Mouse (Mus musculus) intestine, embryonic 15.5 days (tissue): ENCODE results near the gene Fam222b. TPM values are rescaled to one million over a fixed set of nuclear protein-coding genes. Genes with fewer than 3 reads are reported as not detected.

ENCODE experiments used
- ATAC-seq: fragments of 200-750 bp; cut with Nextera tagmentation; 2 replicates; pipeline ENCODE4 v1.8.0; 2017; ENCODE audit warnings: moderate TSS enrichment, moderate library complexity
- H3K27ac ChIP-seq: fragments of 300-500 bp; sonication (generic); 2 replicates; pipeline ENCODE4 v1.5.1; 2015; ENCODE audit warnings: mild to moderate bottlenecking, inconsistent platforms
- H3K27me3 ChIP-seq: fragments of 300-500 bp; sonication (generic); replicated peaks from 2 replicates; pipeline ENCODE4 v1.6.1; 2015; ENCODE audit warnings: inconsistent platforms
- H3K36me3 ChIP-seq: fragments of 300-500 bp; sonication (generic); 2 replicates; pipeline ENCODE4 v1.6.1; 2015; ENCODE audit warnings: inconsistent platforms
- H3K4me1 ChIP-seq: fragments of 300-500 bp; sonication (generic); replicated peaks from 2 replicates; pipeline ENCODE4 v1.6.1; 2015; ENCODE audit warnings: inconsistent platforms
- H3K4me2 ChIP-seq: fragments of 300-500 bp; sonication (generic); replicated peaks from 2 replicates; pipeline ENCODE4 v1.6.1; 2015; ENCODE audit warnings: mild to moderate bottlenecking, inconsistent platforms
- H3K4me3 ChIP-seq: fragments of 300-500 bp; sonication (generic); replicated peaks from 2 replicates; pipeline ENCODE4 v1.5.1; 2015; ENCODE audit warnings: inconsistent platforms
- H3K9ac ChIP-seq: fragments of 300-500 bp; sonication (generic); 2 replicates; pipeline ENCODE4 v1.6.1; 2015; ENCODE audit warnings: inconsistent platforms
- H3K9me3 ChIP-seq: fragments of 300-500 bp; sonication (generic); 2 replicates; pipeline ENCODE4 v1.6.1; 2016; ENCODE audit warnings: inconsistent platforms
- WGBS: fragments of 180-500 bp; shearing (Covaris S2); methylation state at CpG from one replicate; pipeline ENCODE4 v1.1.7; 2015; 5-methylcytosine and 5-hydroxymethylcytosine counted together
- microRNA counts: library from miRNA; unstranded; fragments of <30 nt; microRNA quantifications from one replicate; lab custom pipeline; 2016
- polyA plus RNA-seq: library from polyadenylated mRNA; unstranded; fragments of >200 nt; fragmentation: Nextera tagmentation; extraction: Ambion mirVana; gene quantifications from 2 replicates; pipeline ENCODE4 v1.2.1, GENCODE M21; 2015

Gene Fam222b
- polyA plus RNA-seq, 1 experiment from 2014 or later = 13.1 TPM

GRCm38 (mm10) chr11:78193113-78193512 lies 98.7 kb downstream of the Fam222b start, which contains the start of gene Proca1:
Gene Proca1 (plus strand): TSS chr11:78193392.
- no peak within 1 kb of the TSS for H3K9ac ChIP-seq
- WGBS = 50% methylated on average over 1 of the region's 1 CpGs
- ATAC-seq = no peak
- no peak within 1 kb of the TSS for H3K27ac ChIP-seq
- H3K4me2 ChIP-seq = peak within 1 kb of the TSS; percentile 67
- H3K9me3 ChIP-seq = no peaks in the 10 kb centered on the region
- no peaks in the 10 kb centered on the region for H3K27me3 ChIP-seq
- H3K36me3 ChIP-seq = peaks cover 14% of the 10 kb centered on the region; the same call in 1 of the 2 replicates
- peak within 1 kb of the TSS; percentile 50; the same call in 1 of the 2 replicates for H3K4me3 ChIP-seq
- peaks cover 22% of the 10 kb centered on the region for H3K4me1 ChIP-seq

DNA sequence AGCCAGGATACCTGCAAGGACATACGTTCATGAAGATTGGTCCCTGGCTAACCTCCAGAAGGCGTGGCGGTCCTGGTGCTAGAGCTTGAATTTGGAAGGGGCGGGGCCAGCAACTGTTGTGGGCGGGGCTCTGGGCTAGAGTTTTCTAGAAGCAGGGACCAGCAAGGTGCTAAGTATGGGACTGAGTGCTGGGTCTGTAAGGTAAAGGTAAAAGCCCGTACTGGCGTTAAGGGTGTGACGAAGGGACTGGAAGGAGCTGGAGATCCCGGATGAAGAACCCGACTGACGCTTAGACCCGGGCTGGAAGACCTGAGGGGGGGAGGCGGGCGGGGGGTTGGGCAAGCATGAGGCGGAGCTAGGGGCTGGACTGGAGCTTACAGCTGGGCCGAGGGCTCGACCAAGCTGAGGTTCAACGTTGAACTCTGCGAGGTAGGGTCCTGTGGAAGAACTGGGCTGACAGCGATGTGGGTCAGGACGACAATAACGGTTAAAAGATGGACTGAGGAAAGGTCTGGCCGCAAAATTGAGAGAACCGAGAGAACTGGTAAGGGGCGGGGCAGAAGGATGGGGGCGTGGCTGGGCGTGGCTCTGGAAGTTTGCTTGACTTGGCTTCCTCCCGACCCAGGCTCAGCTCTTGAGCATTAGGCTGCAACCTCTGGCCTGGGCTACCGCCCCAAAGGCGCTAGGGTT lies 100.1 kb downstream of the Fam222b start:
- WGBS = 4% methylated on average over 30 of the region's 30 CpGs
- H3K27ac ChIP-seq = no peak overlapping the region; the same call in 1 of the 2 replicates

DNA sequence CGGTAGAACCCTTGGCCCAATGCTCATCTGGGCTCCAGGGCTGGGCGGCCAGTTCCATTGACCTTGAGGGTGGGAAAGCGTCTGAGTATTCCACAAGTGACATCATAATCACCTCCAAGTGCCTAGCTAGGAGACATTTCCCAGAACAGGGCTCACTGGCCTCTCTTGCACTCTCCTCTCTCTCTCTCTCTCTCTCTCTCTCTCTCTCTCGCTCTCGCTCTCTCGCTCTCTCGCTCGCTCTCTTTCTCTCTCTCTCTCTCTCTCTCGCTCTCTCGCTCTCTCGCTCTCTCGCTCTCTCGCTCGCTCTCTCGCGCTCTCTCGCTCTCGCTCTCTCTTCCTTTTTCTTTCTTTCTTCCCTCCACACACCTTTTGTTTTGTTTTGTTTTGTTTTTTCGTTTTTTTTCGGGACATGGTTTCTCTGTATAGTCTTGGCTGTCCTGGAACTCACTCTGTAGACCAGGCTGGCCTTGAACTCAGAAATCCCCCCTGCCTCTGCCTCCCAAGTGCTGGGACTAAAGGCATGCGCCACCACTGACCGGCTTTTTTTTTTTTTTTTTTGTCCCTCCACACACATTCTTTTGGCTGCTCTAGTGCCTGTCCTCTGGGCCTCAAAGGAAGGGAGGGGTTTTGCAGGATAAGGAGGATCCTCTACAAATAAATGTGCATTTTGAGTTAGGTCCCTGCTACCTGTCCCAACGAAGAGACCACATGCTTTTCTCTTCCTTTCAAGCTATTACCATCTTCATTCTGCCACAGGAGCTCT lies 100.8 kb downstream of the Fam222b start:
- Histone ChIP-seq H3K4me3 (peak overlapping the region; percentile 50), H3K4me2 (peak overlapping the region; percentile 67), H3K9me3 (no peaks in the 10 kb centered on the region), H3K27ac (no peak overlapping the region; the same call in 1 of the 2 replicates), H3K36me3 (peaks cover 14% of the 10 kb centered on the region; the same call in 1 of the 2 replicates), H3K9ac (peak overlapping the region; percentile 38), H3K4me1 (peaks cover 14% of the 10 kb centered on the region), H3K27me3 (no peaks in the 10 kb centered on the region)
- WGBS = 54% methylated on average over 23 of the region's 23 CpGs
- no peak; the same call in 1 of the 2 replicates for ATAC-seq

More for the DNA sequence above, 100.1 kb downstream of the Fam222b start:
- H3K27me3 ChIP-seq = no peaks in the 10 kb centered on the region
- H3K4me2 ChIP-seq = peak overlapping the region; percentile 67
- H3K9me3 ChIP-seq = no peaks in the 10 kb centered on the region
- peaks cover 14% of the 10 kb centered on the region; the same call in 1 of the 2 replicates for H3K36me3 ChIP-seq
- H3K4me1 ChIP-seq = peaks cover 19% of the 10 kb centered on the region
- H3K4me3 ChIP-seq = peak overlapping the region; percentile 50
- peak; percentile 86 for ATAC-seq
- peak overlapping the region; percentile 38 for H3K9ac ChIP-seq

- H3K9ac ChIP-seq = no peak overlapping the region
- no peak overlapping the region for H3K4me3 ChIP-seq
- H3K27ac ChIP-seq = no peak overlapping the region
- peaks cover 15% of the 10 kb centered on the region; the same call in 1 of the 2 replicates for H3K4me1 ChIP-seq
- WGBS = 76% methylated on average over 3 of the region's 3 CpGs
- no peaks in the 10 kb centered on the region for H3K9me3 ChIP-seq
- no peak overlapping the region for H3K4me2 ChIP-seq
- ATAC-seq = no peak
- H3K36me3 ChIP-seq = peaks cover 22% of the 10 kb centered on the region
- no peaks in the 10 kb centered on the region for H3K27me3 ChIP-seq
Observed at GRCm38 (mm10) chr11:78202372-78202771, 107.9 kb downstream of the Fam222b start.

- Histone ChIP-seq H3K9ac (no peak overlapping the region), H3K4me1 (peaks cover 15% of the 10 kb centered on the region; the same call in 1 of the 2 replicates), H3K27me3 (no peaks in the 10 kb centered on the region), H3K4me2 (no peak overlapping the region), H3K4me3 (no peak overlapping the region), H3K9me3 (no peaks in the 10 kb centered on the region), H3K27ac (no peak overlapping the region), H3K36me3 (peaks cover 40% of the 10 kb centered on the region)
- no peak for ATAC-seq
- WGBS = 88% methylated on average over 6 of the region's 6 CpGs
Observed at GRCm38 (mm10) chr11:78204287-78204686, 109.8 kb downstream of the Fam222b start.

DNA sequence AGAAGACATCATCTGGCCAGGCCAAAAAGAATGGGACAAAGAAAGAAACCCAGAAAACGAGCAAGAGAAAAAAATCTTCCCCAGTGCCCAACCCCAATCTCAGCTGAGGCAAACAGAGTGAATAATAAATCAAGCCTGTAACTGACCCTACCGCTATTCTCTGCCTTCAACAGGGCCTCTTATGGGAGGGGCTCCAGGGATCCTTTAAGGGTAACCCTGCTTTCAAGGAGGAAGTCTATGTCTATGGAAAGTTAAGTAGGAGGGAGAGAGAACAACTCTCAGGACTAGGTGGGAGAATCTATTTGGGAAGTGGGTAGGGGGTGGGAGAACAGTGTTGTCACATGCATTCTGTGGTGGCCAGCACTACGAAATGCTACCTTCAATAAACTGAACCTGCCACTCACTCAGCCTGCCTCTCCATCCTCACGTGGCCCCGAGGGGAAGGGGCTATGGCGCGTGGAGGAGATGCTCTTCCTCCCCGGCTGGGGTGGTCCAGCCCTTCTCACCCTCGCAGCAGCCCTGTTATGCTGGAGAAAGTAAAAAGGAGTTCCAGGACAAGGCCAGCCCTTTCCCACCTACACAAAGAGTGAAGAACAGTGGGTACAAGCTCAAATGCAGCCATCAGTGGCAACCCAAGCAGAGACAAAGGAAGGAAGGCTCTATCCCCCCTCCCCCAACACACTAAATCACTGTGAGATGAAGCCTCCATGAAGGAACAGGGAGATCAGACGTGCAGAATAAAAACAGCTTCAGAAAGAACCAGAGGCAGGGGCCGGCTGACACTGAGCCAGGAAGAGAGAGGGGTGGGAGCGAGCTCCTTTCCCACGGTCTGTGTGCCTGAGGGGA lies 111.1 kb downstream of the Fam222b start:
- Histone ChIP-seq H3K4me1 (peaks cover 15% of the 10 kb centered on the region; the same call in 1 of the 2 replicates), H3K27me3 (no peaks in the 10 kb centered on the region), H3K36me3 (peaks cover 48% of the 10 kb centered on the region), H3K9ac (no peak overlapping the region), H3K9me3 (no peaks in the 10 kb centered on the region), H3K4me3 (no peak overlapping the region), H3K4me2 (no peak overlapping the region), H3K27ac (no peak overlapping the region)
- WGBS = 58% methylated on average over 13 of the region's 13 CpGs
- peak; percentile 30; the same call in 1 of the 2 replicates for ATAC-seq

MicroRNAs encoded within 50 kb of the gene (microRNA counts, 519-probe panel; counts per million panel counts)
- microRNA mmu-miR-144 (lab: Ali Mortazavi, UCI) (3,678 counts per million, percentile 89 among the panel's probes with 10 or more counts), microRNA mmu-miR-451 (lab: Ali Mortazavi, UCI) (3,261 counts per million, percentile 82 among the panel's probes with 10 or more counts)

Other genes starting within 250 kb of the Fam222b start
- 29.8 and 36.1 TPM in 2 replicates for gene Pipox, start 200.6 kb upstream of the Fam222b start, polyA plus RNA-seq
- gene Sez6, start 163.9 kb upstream of the Fam222b start, polyA plus RNA-seq = 0.95 and 1.2 TPM in 2 replicates
- gene Phf12, start 111.9 kb upstream of the Fam222b start, polyA plus RNA-seq = 12.8 and 13.5 TPM in 2 replicates
- gene Dhrs13, start 62.4 kb upstream of the Fam222b start, polyA plus RNA-seq = 18.0 and 18.3 TPM in 2 replicates
- 44.0 and 44.2 TPM in 2 replicates for gene Flot2, start 56.7 kb upstream of the Fam222b start, polyA plus RNA-seq
- 30.8 and 31.6 TPM in 2 replicates for gene Eral1, start 14.3 kb upstream of the Fam222b start, polyA plus RNA-seq
- 74.7 and 77.2 TPM in 2 replicates for gene Traf4, start 70.9 kb downstream of the Fam222b start, polyA plus RNA-seq
- 14.4 and 17.1 TPM in 2 replicates for gene Nek8, start 82.0 kb downstream of the Fam222b start, polyA plus RNA-seq
- gene Tlcd1, start 82.1 kb downstream of the Fam222b start, polyA plus RNA-seq = 39.1 and 39.8 TPM in 2 replicates
- gene Rpl23a, start 88.9 kb downstream of the Fam222b start, polyA plus RNA-seq = 1,310 and 1,463 TPM in 2 replicates
- gene Rab34, start 93.8 kb downstream of the Fam222b start, polyA plus RNA-seq = 87.9 and 91.4 TPM in 2 replicates
- 2.6 and 3.1 TPM in 2 replicates for gene Proca1, start 98.7 kb downstream of the Fam222b start, polyA plus RNA-seq
- gene Sdf2, start 151.1 kb downstream of the Fam222b start, polyA plus RNA-seq = 70.2 and 79.0 TPM in 2 replicates
- gene Supt6, start 151.3 kb downstream of the Fam222b start, polyA plus RNA-seq = 21.0 and 22.7 TPM in 2 replicates
- gene 2610507B11Rik, start 167.1 kb downstream of the Fam222b start, polyA plus RNA-seq = 68.6 and 71.1 TPM in 2 replicates
- gene BC030499, start 196.2 kb downstream of the Fam222b start, polyA plus RNA-seq = 0.16 and 0.33 TPM in 2 replicates
- gene Spag5, start 206.9 kb downstream of the Fam222b start, polyA plus RNA-seq = 26.8 and 28.3 TPM in 2 replicates
- gene Aldoc, start 228.3 kb downstream of the Fam222b start, polyA plus RNA-seq = 23.1 and 29.0 TPM in 2 replicates
- 78.6 and 85.0 TPM in 2 replicates for gene Pigs, start 233.8 kb downstream of the Fam222b start, polyA plus RNA-seq
- 33.5 and 34.6 TPM in 2 replicates for gene Unc119, start 248.8 kb downstream of the Fam222b start, polyA plus RNA-seq